Mouse (Mus musculus) left cerebral cortex, adult 2 months (tissue): ENCODE measurements around the gene Tusc2. TPM values are rescaled to one million over a fixed set of nuclear protein-coding genes. Genes with fewer than 3 reads are reported as not detected.

Experiments
- DNase-seq, 2 experiments: peaks; one replicate each; pipeline ENCODE4 v3.0.0; 2021 to 2022; ENCODE audit warnings: low spot score in 2 of 2, mixed read lengths in 1 of 2; ENCODE audit errors: extremely low spot score in 1 of 2
- H3K27ac ChIP-seq: fragments of 200-600 bp; 2 replicates; pipeline ENCODE4 v1.8.1; 2022
- H3K4me3 ChIP-seq: fragments of 200-600 bp; 2 replicates; pipeline ENCODE4 v1.8.1; 2022
- CTCF ChIP-seq: fragments of 200-600 bp; IDR thresholded peaks from 2 replicates; pipeline ENCODE4 v1.8.1; 2022; ENCODE audit warnings: antibody characterized with exemption, mild to moderate bottlenecking, moderate library complexity
- intact Hi-C: fragments of 180-260 bp; cut with DNase I; formaldehyde crosslinking; loops from one replicate; pipeline ENCODE4 v1.15.1; 2025
- total RNA-seq, 2 experiments: library from RNA; stranded (reverse); gene quantifications; 2 replicates each; pipeline ENCODE4 v1.2.3; 2021

Gene Tusc2
- total RNA-seq, 2 experiments from 2014 or later, result 91.0 to 99.1 TPM

- intact Hi-C loops, result no loop called here
- no peak for TF ChIP-seq CTCF
- DNase-seq, result no peak
- Histone ChIP-seq H3K4me3 (peak overlapping the region; percentile 80), H3K27ac (no peak overlapping the region)
These were observed 18.5 kb downstream of the Tusc2 start for GRCm38 (mm10) chr9:107581584-107581983.

GRCm38 (mm10) chr9:107582509-107583062, 19.5 kb downstream of the Tusc2 start:
- Histone ChIP-seq H3K4me3 (no peak overlapping the region), H3K27ac (no peak overlapping the region)
- no peak for DNase-seq
- TF ChIP-seq CTCF, result no peak
- intact Hi-C loops, result no loop called here

GRCm38 (mm10) chr9:107583174-107583573, 20.1 kb downstream of the Tusc2 start:
- H3K4me3 ChIP-seq, result no peak overlapping the region
- TF ChIP-seq CTCF, result no peak
- H3K27ac ChIP-seq, result no peak overlapping the region
- intact Hi-C loops, result no loop called here
- no peak for DNase-seq

- intact Hi-C loops, result no loop called here
- DNase-seq, result no peak
- Histone ChIP-seq H3K27ac (no peak overlapping the region), H3K4me3 (no peak overlapping the region)
- TF ChIP-seq CTCF, result no peak
These were observed 23.4 kb downstream of the Tusc2 start for GRCm38 (mm10) chr9:107586504-107586903.

GRCm38 (mm10) chr9:107586974-107587832, 24.1 kb downstream of the Tusc2 start, which contains the start of gene Ifrd2:
TSS of gene Ifrd2 (plus strand) at chr9:107587642.
- H3K4me3 ChIP-seq, result peak within 1 kb of the TSS; percentile 81
- peak; percentile 95 to 97 for DNase-seq
- peak within 1 kb of the TSS; percentile 70 for H3K27ac ChIP-seq
- no peak for TF ChIP-seq CTCF
- intact Hi-C loops, result loop anchor here (1.0 kb wide), 1 partner anchor 25 kb away; no protein-coding TSS in a partner anchor

- Histone ChIP-seq H3K4me3 (peak overlapping the region; percentile 81), H3K27ac (peak overlapping the region; percentile 70)
- intact Hi-C loops, result loop anchor here (1.0 kb wide), 1 partner anchor 24 kb away; no protein-coding TSS in a partner anchor
- peak in 1 of 2 experiments; percentile 31 for DNase-seq
- TF ChIP-seq CTCF, result no peak
These were observed 25.0 kb downstream of the Tusc2 start for GRCm38 (mm10) chr9:107587833-107588639.

GRCm38 (mm10) chr9:107590058-107590772, 27.2 kb downstream of the Tusc2 start:
- Histone ChIP-seq H3K27ac (no peak overlapping the region), H3K4me3 (no peak overlapping the region)
- no peak for TF ChIP-seq CTCF
- intact Hi-C loops, result no loop called here
- no peak for DNase-seq

- intact Hi-C loops, result no loop called here
- Histone ChIP-seq H3K27ac (no peak overlapping the region), H3K4me3 (no peak overlapping the region)
- TF ChIP-seq CTCF, result no peak
- no peak for DNase-seq
These were observed 27.7 kb downstream of the Tusc2 start for GRCm38 (mm10) chr9:107590773-107591060.

- Histone ChIP-seq H3K4me3 (no peak overlapping the region), H3K27ac (no peak overlapping the region)
- no peak for DNase-seq
- intact Hi-C loops, result no loop called here
- no peak for TF ChIP-seq CTCF
These were observed 30.3 kb downstream of the Tusc2 start for GRCm38 (mm10) chr9:107593101-107593976.

GRCm38 (mm10) chr9:107594281-107595062, 31.4 kb downstream of the Tusc2 start:
- no peak overlapping the region for H3K4me3 ChIP-seq

More at GRCm38 (mm10) chr9:107594281-107595062, 31.4 kb downstream of the Tusc2 start:
- intact Hi-C loops, result no loop called here
- DNase-seq, result no peak
- no peak for TF ChIP-seq CTCF
- no peak overlapping the region for H3K27ac ChIP-seq
